ENCODE assay signal across 7 mouse cellular contexts in the genomic region with DNA sequence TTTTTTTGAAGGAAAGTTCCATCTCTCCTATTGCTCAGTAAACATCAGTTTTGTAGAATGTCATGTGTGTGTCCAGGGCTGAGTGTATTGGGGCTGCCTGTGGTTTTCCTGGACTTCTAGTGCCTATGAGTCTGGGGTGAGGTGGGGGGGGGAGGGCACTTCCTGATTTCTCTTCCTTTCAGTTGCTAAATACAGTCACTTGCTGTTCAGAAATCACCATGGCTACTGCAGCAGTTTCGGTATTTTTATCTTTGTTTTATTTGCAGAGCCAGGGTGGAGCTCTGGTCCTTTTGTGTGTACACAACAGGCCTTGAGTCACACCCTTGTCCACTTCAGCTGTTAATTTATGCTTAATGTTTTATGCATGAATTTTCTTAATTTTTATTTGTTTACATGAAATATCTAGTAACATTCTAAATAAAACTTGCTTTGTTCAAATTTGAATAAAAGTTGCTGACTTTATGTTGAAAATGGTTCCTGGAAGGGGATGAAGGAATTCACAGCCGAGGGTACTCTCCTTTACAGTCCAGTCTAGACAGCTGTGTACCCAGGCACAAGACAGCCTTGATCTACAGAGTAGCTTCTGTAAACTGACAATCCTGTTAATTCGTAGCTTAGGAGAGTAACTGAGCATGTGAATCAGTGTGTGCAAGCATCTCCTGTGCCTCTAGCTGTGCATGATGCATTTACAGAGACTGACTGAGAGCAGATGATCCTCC.
DNase-seq lines count a peak whose midpoint lies in the region; ATAC-seq and TF ChIP-seq lines count a peak whose summit lies in the region.

No protein-coding gene starts in this region.

- peaks cover 54% of the 10 kb centered on the region for H3K4me1 ChIP-seq in E14TG2a.4 (replicated peaks; ENCODE audit: low read depth, low read length)
- peaks cover 21% of the 10 kb centered on the region for H3K4me1 ChIP-seq in hindbrain, embryonic 13.5 days (replicated peaks)
- H3K4me1 ChIP-seq in liver, adult 2 months (ENCODE audit: control insufficient read depth, insufficient read depth, low read length), result peaks cover 22% of the 10 kb centered on the region
- H3K4me1 ChIP-seq in neural tube, embryonic 12.5 days, result peaks cover 10% of the 10 kb centered on the region; the same call in 1 of the 2 replicates
- 0 out of 2 replicates have a peak, but pooled peaks cover 5% of the 10 kb centered on the region for H3K4me1 ChIP-seq in heart, embryonic 10.5 days

- H3K36me3 ChIP-seq in E14TG2a.4 (ENCODE audit: insufficient read depth, low read length), result no peaks in the 10 kb centered on the region
- no peaks in the 10 kb centered on the region for H3K36me3 ChIP-seq in hindbrain, embryonic 13.5 days
- H3K36me3 ChIP-seq in liver, adult 2 months (ENCODE audit: control insufficient read depth, insufficient read depth, low read length), result no peaks in the 10 kb centered on the region
- no peaks in the 10 kb centered on the region for H3K36me3 ChIP-seq in neural tube, embryonic 12.5 days
- H3K36me3 ChIP-seq in heart, embryonic 10.5 days, result no peaks in the 10 kb centered on the region

- H3K4me2 ChIP-seq in hindbrain, embryonic 13.5 days, result no peak overlapping the region
- no peak overlapping the region for H3K4me2 ChIP-seq in neural tube, embryonic 12.5 days (replicated peaks)

- no peaks in the 10 kb centered on the region for H3K9me3 ChIP-seq in E14TG2a.4 (ENCODE audit: low read length)
- no peaks in the 10 kb centered on the region for H3K9me3 ChIP-seq in hindbrain, embryonic 13.5 days
- H3K9me3 ChIP-seq in neural tube, embryonic 12.5 days, result no peaks in the 10 kb centered on the region
- H3K9me3 ChIP-seq in heart, embryonic 10.5 days, result no peaks in the 10 kb centered on the region

- no peak for TF ChIP-seq CTCF in E14TG2a.4 (conservative IDR thresholded peaks at IDR 0.05; ENCODE audit: low read length)
- no peak for TF ChIP-seq CTCF in liver, adult 2 months (IDR thresholded peaks at IDR 0.05; ENCODE audit: low read depth, low read length)

- H3K79me2 ChIP-seq in liver, adult 2 months (ENCODE audit: control insufficient read depth, insufficient read depth, low read length), result no peaks in the 10 kb centered on the region; the same call in 1 of the 2 replicates

- peak; percentile 95 for DNase-seq in 416B (ENCODE audit: low read depth)
- DNase-seq in liver, adult 2 months (ENCODE audit: extremely low read depth, low read depth, low spot score), result peak; percentile 65
- no peak for DNase-seq in cerebellum, postnatal 10 days
- DNase-seq in heart, embryonic 10.5 days (ENCODE audit: low spot score), result no peak

- peak; percentile 82 for ATAC-seq in hindbrain, embryonic 13.5 days (ENCODE audit: low FRiP score)
- peak; percentile 87 for ATAC-seq in neural tube, embryonic 12.5 days (ENCODE audit: low FRiP score, low read depth)

- WGBS in hindbrain, embryonic 13.5 days, result 13% methylated on average over 3 of the region's 3 CpGs
- 5% methylated on average over 3 of the region's 3 CpGs for WGBS in liver, adult 2 months
- WGBS in neural tube, embryonic 12.5 days, result 21% methylated on average over 3 of the region's 3 CpGs
- 50% methylated on average over 3 of the region's 3 CpGs for whole genome bisulfite sequencing in heart, embryonic 10.5 days

- H3K27ac ChIP-seq in hindbrain, embryonic 13.5 days, result peak overlapping the region; percentile 40; the same call in 1 of the 2 replicates
- peak overlapping the region; percentile 73 for H3K27ac ChIP-seq in liver, adult 2 months (replicated peaks; ENCODE audit: insufficient read depth, low read depth, low read length)
- no peak overlapping the region for H3K27ac ChIP-seq in neural tube, embryonic 12.5 days
- no peak overlapping the region for H3K27ac ChIP-seq in heart, embryonic 10.5 days

- 0 out of 2 replicates have a peak overlapping the region, but pooled peaks have one; percentile 1 for H3K4me3 ChIP-seq in E14TG2a.4 (replicated peaks; ENCODE audit: low read length)
- no peak overlapping the region for H3K4me3 ChIP-seq in hindbrain, embryonic 13.5 days
- H3K4me3 ChIP-seq in liver, adult 2 months (ENCODE audit: insufficient read depth, low read depth, low read length), result no peak overlapping the region
- H3K4me3 ChIP-seq in neural tube, embryonic 12.5 days, result no peak overlapping the region
- H3K4me3 ChIP-seq in heart, embryonic 10.5 days, result no peak overlapping the region

- H3K9ac ChIP-seq in hindbrain, embryonic 13.5 days, result no peak overlapping the region
- H3K9ac ChIP-seq in liver, adult 2 months (ENCODE audit: low read depth, low read length), result no peak overlapping the region
- H3K9ac ChIP-seq in neural tube, embryonic 12.5 days, result no peak overlapping the region

- no peaks in the 10 kb centered on the region for H3K27me3 ChIP-seq in E14TG2a.4 (ENCODE audit: insufficient read depth, low read length)
- H3K27me3 ChIP-seq in hindbrain, embryonic 13.5 days, result no peaks in the 10 kb centered on the region
- no peaks in the 10 kb centered on the region for H3K27me3 ChIP-seq in liver, adult 2 months (ENCODE audit: control insufficient read depth, insufficient read depth, low read length)
- H3K27me3 ChIP-seq in neural tube, embryonic 12.5 days (replicated peaks), result no peaks in the 10 kb centered on the region
- H3K27me3 ChIP-seq in heart, embryonic 10.5 days (ENCODE audit: insufficient read depth, poor library complexity, severe bottlenecking), result no peaks in the 10 kb centered on the region

- TF ChIP-seq POLR2A in liver, adult 2 months (IDR thresholded peaks at IDR 0.05; ENCODE audit: extremely low read depth, insufficient read depth, low read length), result no peak

Comparison
In these comparisons a context has a peak if more than half of its experiments do, and no peak if none do; other contexts are left out.
1. DNase-seq: peak in 416B (single experiment) and liver, adult 2 months (single experiment); none in cerebellum, postnatal 10 days (0 of 2) and heart, embryonic 10.5 days (single experiment).
2. H3K27ac ChIP-seq: peak in hindbrain, embryonic 13.5 days (single experiment) and liver, adult 2 months (single experiment); none in neural tube, embryonic 12.5 days (single experiment) and heart, embryonic 10.5 days (single experiment).